In genomic region chr10:61980424-61980823, GRCm38 (mm10) we compare ENCODE assay signal across 7 mouse cellular contexts. TPM values are rescaled to one million over a fixed set of nuclear protein-coding genes. Genes with fewer than 3 reads are reported as not detected.
DNase-seq lines count a peak whose midpoint lies in the region; ATAC-seq lines count a peak whose summit lies in the region.

No protein-coding gene starts in this region.

- peak; percentile 85 for ATAC-seq in hindbrain, embryonic 16.5 days
- peak; percentile 77 for ATAC-seq in midbrain, embryonic 15.5 days (replicated peaks)

- H3K9ac ChIP-seq in hindbrain, embryonic 16.5 days (ENCODE audit: low read depth, low read length) = no peak overlapping the region
- no peak overlapping the region for H3K9ac ChIP-seq in midbrain, embryonic 15.5 days

- peaks cover 18% of the 10 kb centered on the region for H3K4me1 ChIP-seq in hindbrain, embryonic 16.5 days (ENCODE audit: control insufficient read depth, insufficient read depth, low read depth, low read length)
- H3K4me1 ChIP-seq in midbrain, embryonic 15.5 days = peaks cover 24% of the 10 kb centered on the region

- 2% methylated on average over 7 of the region's 7 CpGs for WGBS in hindbrain, embryonic 16.5 days
- WGBS in midbrain, embryonic 15.5 days = 4% methylated on average over 7 of the region's 7 CpGs

- DNase-seq in adrenal gland, adult 18-20 months (ENCODE audit: low spot score in 2 of 2) = peak; percentile 93 to 94
- peak; percentile 97 to 99 for DNase-seq in cerebellum, postnatal 14 days
- peak; percentile 89 to 92 for DNase-seq in frontal cortex, postnatal 25 days (ENCODE audit: low spot score in 2 of 2)
- DNase-seq in left cerebral cortex, postnatal 14 days (ENCODE audit: low spot score in 2 of 2) = peak; percentile 84 to 94
- DNase-seq in spleen, postnatal 14 days (ENCODE audit: low spot score in 2 of 2) = peak; percentile 56 to 71

- peak overlapping the region; percentile 16; the same call in 1 of the 2 replicates for H3K4me2 ChIP-seq in hindbrain, embryonic 16.5 days (ENCODE audit: low read length)
- H3K4me2 ChIP-seq in midbrain, embryonic 15.5 days = no peak overlapping the region

- H3K9me3 ChIP-seq in hindbrain, embryonic 16.5 days (ENCODE audit: control insufficient read depth, low read length) = no peaks in the 10 kb centered on the region
- H3K9me3 ChIP-seq in midbrain, embryonic 15.5 days = no peaks in the 10 kb centered on the region

- H3K27ac ChIP-seq in hindbrain, embryonic 16.5 days (ENCODE audit: low read depth, low read length) = no peak overlapping the region
- no peak overlapping the region for H3K27ac ChIP-seq in midbrain, embryonic 15.5 days

- no peaks in the 10 kb centered on the region for H3K36me3 ChIP-seq in hindbrain, embryonic 16.5 days (ENCODE audit: control insufficient read depth, insufficient read depth, low read length)
- H3K36me3 ChIP-seq in midbrain, embryonic 15.5 days (replicated peaks) = no peaks in the 10 kb centered on the region

- peaks cover 42% of the 10 kb centered on the region for H3K27me3 ChIP-seq in hindbrain, embryonic 16.5 days (replicated peaks; ENCODE audit: control insufficient read depth, insufficient read depth, low read length)
- H3K27me3 ChIP-seq in midbrain, embryonic 15.5 days (replicated peaks) = peaks cover 64% of the 10 kb centered on the region

- intact Hi-C loops in left cerebral cortex, postnatal 14 days (cut with DNase I) = loop anchor here (2.0 kb wide), 1 partner anchor 122 kb away; no protein-coding TSS in a partner anchor

- no peak overlapping the region for H3K4me3 ChIP-seq in hindbrain, embryonic 16.5 days (ENCODE audit: low read length)
- no peak overlapping the region for H3K4me3 ChIP-seq in midbrain, embryonic 15.5 days

RNA-seq across cellular contexts. Expression of gene Col13a1, which starts 1.5 kb away (rescaled TPM):
- 10 to 100 TPM in 1 of 2 experiments, 1 to 10 TPM in 1; 5.9 to 11.7 TPM for total RNA-seq in adrenal gland, adult 18-20 months (2021)
- 2.4 and 3.1 TPM in 2 replicates for polyA plus RNA-seq in hindbrain, embryonic 16.5 days (2015; fragmentation: Nextera tagmentation; extraction: Ambion mirVana)
- 1 to 10 TPM; 2.4 TPM for total RNA-seq in left cerebral cortex, postnatal 14 days (2021)
- 1.9 and 2.9 TPM in 2 replicates for polyA plus RNA-seq in midbrain, embryonic 15.5 days (2015; fragmentation: Nextera tagmentation; extraction: Ambion mirVana)
